Mouse (Mus musculus) midbrain, embryonic 15.5 days (tissue): ENCODE measurements around the gene Trp53i13. TPM values are rescaled to one million over a fixed set of nuclear protein-coding genes. Genes with fewer than 3 reads are reported as not detected.

Experiments
- ATAC-seq: fragments of 200-750 bp; cut with Nextera tagmentation; replicated peaks from 2 replicates; pipeline ENCODE4 v1.8.0; 2017; ENCODE audit warnings: moderate TSS enrichment
- H3K27ac ChIP-seq: fragments of 300-500 bp; sonication (generic); 2 replicates; pipeline ENCODE4 v1.5.1; 2015; ENCODE audit warnings: mild to moderate bottlenecking, inconsistent platforms
- H3K27me3 ChIP-seq: fragments of 300-500 bp; sonication (generic); replicated peaks from 2 replicates; pipeline ENCODE4 v1.6.1; 2015; ENCODE audit warnings: inconsistent platforms
- H3K36me3 ChIP-seq: fragments of 300-500 bp; sonication (generic); replicated peaks from 2 replicates; pipeline ENCODE4 v1.6.1; 2015; ENCODE audit warnings: inconsistent platforms
- H3K4me1 ChIP-seq: fragments of 300-500 bp; sonication (generic); 2 replicates; pipeline ENCODE4 v1.6.1; 2015; ENCODE audit warnings: inconsistent platforms
- H3K4me2 ChIP-seq: fragments of 300-500 bp; sonication (generic); 2 replicates; pipeline ENCODE4 v1.6.1; 2015; ENCODE audit warnings: inconsistent platforms, mild to moderate bottlenecking, moderate library complexity
- H3K4me3 ChIP-seq: fragments of 300-500 bp; sonication (generic); 2 replicates; pipeline ENCODE4 v1.5.1; 2015; ENCODE audit warnings: mild to moderate bottlenecking, inconsistent platforms
- H3K9ac ChIP-seq: fragments of 300-500 bp; sonication (generic); 2 replicates; pipeline ENCODE4 v1.6.1; 2015; ENCODE audit warnings: mild to moderate bottlenecking, inconsistent platforms
- H3K9me3 ChIP-seq: fragments of 300-500 bp; sonication (generic); 2 replicates; pipeline ENCODE4 v1.6.1; 2016; ENCODE audit warnings: inconsistent platforms
- WGBS: fragments of 180-500 bp; shearing (Covaris S2); methylation state at CpG from one replicate; pipeline ENCODE4 v1.1.7; 2015; ENCODE audit warnings: mixed read lengths; 5-methylcytosine and 5-hydroxymethylcytosine counted together
- polyA plus RNA-seq: library from polyadenylated mRNA; unstranded; fragments of >200 nt; fragmentation: Nextera tagmentation; extraction: Ambion mirVana; gene quantifications from 2 replicates; pipeline ENCODE4 v1.2.1, GENCODE M21; 2015

The Trp53i13 gene
- polyA plus RNA-seq, 1 experiment from 2014 or later: 12.7 TPM

DNA sequence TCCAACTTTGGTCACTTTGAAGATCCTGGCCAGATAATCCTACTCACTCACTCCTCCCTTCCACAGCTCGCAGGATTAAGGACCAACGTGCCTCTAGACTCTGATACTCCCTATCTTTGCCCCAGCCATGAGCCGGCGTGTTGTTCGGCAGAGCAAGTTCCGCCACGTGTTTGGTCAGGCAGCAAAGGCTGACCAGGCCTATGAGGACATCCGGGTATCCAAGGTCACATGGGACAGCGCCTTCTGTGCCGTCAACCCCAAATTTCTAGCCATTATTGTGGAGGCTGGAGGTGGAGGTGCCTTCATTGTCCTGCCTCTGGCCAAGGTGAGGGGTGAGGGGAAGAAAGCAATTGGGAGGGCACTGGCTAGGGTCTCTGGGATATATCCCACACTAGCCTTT, 52.0 kb downstream of the Trp53i13 start:
- H3K4me3 ChIP-seq: no peak overlapping the region
- no peaks in the 10 kb centered on the region for H3K9me3 ChIP-seq
- H3K27me3 ChIP-seq: peaks cover 51% of the 10 kb centered on the region
- H3K36me3 ChIP-seq: no peaks in the 10 kb centered on the region
- no peak for ATAC-seq
- H3K4me2 ChIP-seq: no peak overlapping the region
- WGBS: 73% methylated on average over 10 of the region's 10 CpGs
- H3K4me1 ChIP-seq: peaks cover 17% of the 10 kb centered on the region
- H3K9ac ChIP-seq: no peak overlapping the region
- no peak overlapping the region for H3K27ac ChIP-seq

DNA sequence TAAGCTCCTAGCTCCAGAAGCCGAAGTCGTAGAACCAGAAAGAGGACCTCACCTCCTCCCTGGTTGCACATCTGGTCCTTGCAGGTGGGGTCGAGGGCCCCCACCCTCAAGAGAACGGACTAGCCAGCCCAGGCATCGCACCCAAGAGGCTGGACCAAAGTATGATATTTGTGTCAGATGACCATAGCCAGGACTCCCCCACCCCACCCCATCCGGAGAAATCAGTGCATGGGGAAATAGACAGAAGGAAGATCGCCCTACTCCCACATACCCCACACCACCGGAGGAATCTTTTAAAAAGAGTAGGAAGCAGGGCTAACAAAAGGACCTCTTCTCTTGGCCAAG, 52.7 kb downstream of the Trp53i13 start:
- Histone ChIP-seq H3K4me3 (peak overlapping the region; percentile 53; the same call in 1 of the 2 replicates), H3K4me2 (peak overlapping the region; percentile 98), H3K27me3 (peaks cover 51% of the 10 kb centered on the region), H3K27ac (no peak overlapping the region), H3K4me1 (peaks cover 17% of the 10 kb centered on the region), H3K9ac (no peak overlapping the region), H3K9me3 (no peaks in the 10 kb centered on the region), H3K36me3 (no peaks in the 10 kb centered on the region)
- no peak for ATAC-seq
- 42% methylated on average over 8 of the region's 8 CpGs for WGBS

DNA sequence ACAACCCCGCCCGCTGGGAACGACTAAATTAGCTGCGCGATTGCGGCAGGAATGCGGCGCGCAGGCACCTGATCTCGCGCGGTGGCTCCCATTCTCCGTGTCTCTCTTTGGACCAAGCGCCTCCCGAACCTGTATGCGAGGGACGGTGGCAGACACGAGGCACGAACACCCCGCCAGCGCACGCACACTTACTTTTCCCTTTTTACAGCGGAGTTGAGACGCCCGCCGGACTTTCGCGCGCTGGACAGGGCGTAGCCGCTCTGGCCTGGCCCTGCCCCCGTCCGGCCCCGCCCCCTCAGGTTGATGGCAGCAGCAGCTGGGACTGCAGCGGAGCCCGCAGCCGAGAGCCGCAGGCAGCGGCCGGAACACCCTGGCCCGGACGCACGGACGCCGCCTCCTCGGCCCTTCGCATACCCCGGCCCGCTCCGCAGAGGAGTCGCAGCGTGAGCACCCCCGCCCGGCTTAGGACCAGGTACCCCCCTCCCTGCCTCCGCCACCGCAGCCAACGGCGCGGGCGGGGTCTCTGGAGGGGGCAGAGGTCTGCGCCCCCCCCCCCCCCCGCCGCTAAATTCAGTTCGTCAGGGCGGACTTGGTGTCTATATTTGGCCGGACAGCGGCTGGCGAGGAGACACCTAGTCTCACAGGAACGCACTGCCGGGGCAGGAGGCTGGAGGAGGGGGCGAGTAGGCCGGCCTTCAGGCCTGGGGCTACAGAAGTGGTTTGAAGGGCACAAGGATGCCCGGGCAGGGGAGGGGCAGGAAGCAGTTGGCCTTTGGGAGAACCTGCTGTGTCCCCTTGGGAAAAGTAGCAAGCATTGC, 53.3 kb downstream of the Trp53i13 start, which contains the start of gene Coro6:
Gene Coro6 (plus strand): TSS at position 129 of the 818 bp plus-strand sequence.
- Histone ChIP-seq H3K4me1 (peaks cover 14% of the 10 kb centered on the region), H3K27me3 (peaks cover 46% of the 10 kb centered on the region), H3K36me3 (no peaks in the 10 kb centered on the region), H3K9me3 (no peaks in the 10 kb centered on the region), H3K4me3 (peak within 1 kb of the TSS; percentile 53), H3K9ac (peak within 1 kb of the TSS; percentile 54), H3K27ac (no peak within 1 kb of the TSS), H3K4me2 (peak within 1 kb of the TSS; percentile 98)
- ATAC-seq: peak; percentile 74
- whole genome bisulfite sequencing: under 1% methylated on average over 71 of the region's 73 CpGs

DNA sequence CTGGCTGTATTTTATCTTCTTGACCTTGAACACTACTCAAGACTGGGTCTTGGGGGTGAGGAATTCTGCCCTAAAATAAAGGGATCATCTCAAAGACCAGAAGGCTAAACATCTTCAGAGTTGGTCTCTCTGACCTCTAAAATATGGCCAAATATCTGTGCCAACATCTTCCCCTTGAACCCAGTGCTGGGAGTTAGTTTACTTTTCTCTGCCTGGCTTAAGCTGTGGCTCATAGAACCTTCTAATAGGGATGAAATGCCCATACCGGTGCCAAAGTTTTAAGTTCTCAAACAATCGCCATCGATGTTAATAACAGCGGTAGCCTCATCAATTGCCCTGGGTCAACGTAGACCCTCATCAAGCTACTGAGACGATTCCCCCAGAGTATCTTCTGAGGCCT, 53.9 kb downstream of the Trp53i13 start:
- H3K36me3 ChIP-seq: no peaks in the 10 kb centered on the region
- peaks cover 14% of the 10 kb centered on the region for H3K4me1 ChIP-seq
- no peak overlapping the region for H3K27ac ChIP-seq
- no peaks in the 10 kb centered on the region for H3K9me3 ChIP-seq
- peak overlapping the region; percentile 98 for H3K4me2 ChIP-seq
- H3K27me3 ChIP-seq: peaks cover 39% of the 10 kb centered on the region
- 7% methylated on average over 6 of the region's 6 CpGs for WGBS
- H3K9ac ChIP-seq: peak overlapping the region; percentile 54
- 0 out of 2 replicates have a peak, but pooled peaks have one; percentile 3 for ATAC-seq
- peak overlapping the region; percentile 53 for H3K4me3 ChIP-seq

Other genes with a start within 250 kb of the Trp53i13 start
- gene Coro6, start 53.6 kb downstream of the Trp53i13 start, polyA plus RNA-seq: 0.23 and 0.39 TPM in 2 replicates
- gene Ankrd13b, start 26.3 kb downstream of the Trp53i13 start, polyA plus RNA-seq: 46.1 and 46.2 TPM in 2 replicates
- 17.9 and 19.0 TPM in 2 replicates for gene Git1, start 22.4 kb downstream of the Trp53i13 start, polyA plus RNA-seq
- gene Abhd15, start 859 bp downstream of the Trp53i13 start, polyA plus RNA-seq: 2.2 and 2.6 TPM in 2 replicates
- gene Gm10392, start 3.2 kb upstream of the Trp53i13 start, polyA plus RNA-seq: not detected in 2 replicates
- gene Taok1, start 91.8 kb upstream of the Trp53i13 start, polyA plus RNA-seq: 23.1 and 24.2 TPM in 2 replicates
- 3.6 and 4.7 TPM in 2 replicates for gene Nufip2, start 170.2 kb upstream of the Trp53i13 start, polyA plus RNA-seq
- gene Cryba1, start 209.3 kb upstream of the Trp53i13 start, polyA plus RNA-seq: 0.31 and 0.53 TPM in 2 replicates
- 51.9 and 58.5 TPM in 2 replicates for gene Myo18a, start 247.3 kb upstream of the Trp53i13 start, polyA plus RNA-seq